Mouse (Mus musculus) limb, embryonic 15.5 days (tissue): ENCODE measurements around the gene Nhs. TPM values are rescaled to one million over a fixed set of nuclear protein-coding genes. Genes with fewer than 3 reads are reported as not detected.

ENCODE experiments used
- ATAC-seq: fragments of 200-750 bp; cut with Nextera tagmentation; 2 replicates; pipeline ENCODE4 v1.8.0; 2017; ENCODE audit warnings: low read depth, moderate TSS enrichment; ENCODE audit not compliant: insufficient number of reproducible peaks, low FRiP score, low TSS enrichment
- H3K27ac ChIP-seq: fragments of 300-500 bp; sonication (generic); 2 replicates; pipeline ENCODE4 v1.5.1; 2015; ENCODE audit warnings: moderate library complexity, mild to moderate bottlenecking, inconsistent platforms
- H3K27me3 ChIP-seq: fragments of 300-500 bp; sonication (generic); 2 replicates; pipeline ENCODE4 v1.6.1; 2015; ENCODE audit warnings: inconsistent platforms
- H3K36me3 ChIP-seq: fragments of 300-500 bp; sonication (generic); 2 replicates; pipeline ENCODE4 v1.6.1; 2015; ENCODE audit warnings: inconsistent platforms
- H3K4me1 ChIP-seq: fragments of 300-500 bp; sonication (generic); 2 replicates; pipeline ENCODE4 v1.6.1; 2015; ENCODE audit warnings: inconsistent platforms
- H3K4me2 ChIP-seq: fragments of 300-500 bp; sonication (generic); 2 replicates; pipeline ENCODE4 v1.6.1; 2015; ENCODE audit warnings: mild to moderate bottlenecking, inconsistent platforms
- H3K4me3 ChIP-seq: fragments of 300-500 bp; sonication (generic); 2 replicates; pipeline ENCODE4 v1.5.1; 2015; ENCODE audit warnings: mild to moderate bottlenecking, inconsistent platforms
- H3K9ac ChIP-seq: fragments of 300-500 bp; sonication (generic); 2 replicates; pipeline ENCODE4 v1.6.1; 2015; ENCODE audit warnings: inconsistent platforms
- H3K9me3 ChIP-seq: fragments of 300-500 bp; sonication (generic); 2 replicates; pipeline ENCODE4 v1.6.1; 2016; ENCODE audit warnings: inconsistent platforms
- WGBS: fragments of 180-500 bp; shearing (Covaris S2); methylation state at CpG from one replicate; pipeline ENCODE4 v1.1.7; 2015; 5-methylcytosine and 5-hydroxymethylcytosine counted together
- polyA plus RNA-seq: library from polyadenylated mRNA; unstranded; fragments of >200 nt; fragmentation: Nextera tagmentation; extraction: Ambion mirVana; gene quantifications from 2 replicates; pipeline ENCODE4 v1.2.1, GENCODE M21; 2015

The Nhs gene
- polyA plus RNA-seq, 1 experiment from 2014 or later, result 2.3 TPM

DNA sequence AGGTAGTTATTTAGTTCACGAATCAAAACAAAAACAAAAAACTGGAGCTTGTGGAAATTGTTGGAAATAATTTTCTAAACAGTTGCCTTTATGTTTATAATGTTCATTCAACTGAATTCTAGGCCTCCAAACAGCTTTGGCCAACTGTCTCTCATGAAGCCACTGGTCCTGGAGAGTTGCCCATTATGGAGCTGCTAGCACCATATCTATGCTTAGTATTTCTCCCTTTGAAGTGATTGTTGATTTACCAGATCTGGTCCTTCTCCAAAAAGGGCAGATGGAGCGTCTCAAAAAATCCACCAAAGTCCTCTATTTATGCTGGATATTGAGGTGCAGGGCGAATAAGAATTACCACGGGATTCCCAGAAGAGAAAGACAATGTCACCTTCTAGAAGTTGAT, 147.0 kb downstream of the Nhs start:
- Histone ChIP-seq H3K9ac (no peak overlapping the region), H3K27me3 (peaks cover 18% of the 10 kb centered on the region), H3K27ac (no peak overlapping the region), H3K4me1 (no peaks in the 10 kb centered on the region), H3K36me3 (no peaks in the 10 kb centered on the region), H3K9me3 (no peaks in the 10 kb centered on the region), H3K4me2 (no peak overlapping the region), H3K4me3 (no peak overlapping the region)
- ATAC-seq, result no peak
- WGBS, result 90% methylated on average over 4 of the region's 4 CpGs

DNA sequence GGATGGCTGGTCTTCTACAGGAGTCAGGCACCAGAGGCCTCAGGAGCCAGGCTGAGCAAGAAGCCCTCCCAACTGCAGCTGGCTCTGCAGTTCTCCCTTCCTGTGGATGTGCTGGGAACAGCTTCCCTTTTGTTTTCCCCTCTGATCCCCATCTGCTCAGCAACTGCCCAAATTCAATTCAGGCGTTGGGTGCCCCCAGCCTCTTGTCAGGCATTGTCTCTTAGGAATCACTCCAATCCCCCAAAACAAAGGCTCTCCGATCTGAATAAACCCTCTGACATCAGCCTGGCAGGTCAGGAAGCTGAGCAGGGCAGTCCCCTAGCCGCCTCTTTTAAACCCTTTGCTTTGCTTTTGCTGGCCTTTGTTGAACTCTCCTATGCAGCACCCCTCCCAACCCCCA, 149.7 kb downstream of the Nhs start:
- WGBS, result 49% methylated on average over 3 of the region's 3 CpGs
- Histone ChIP-seq H3K36me3 (no peaks in the 10 kb centered on the region), H3K27ac (no peak overlapping the region), H3K4me2 (no peak overlapping the region), H3K9ac (no peak overlapping the region), H3K9me3 (no peaks in the 10 kb centered on the region), H3K27me3 (peaks cover 29% of the 10 kb centered on the region), H3K4me1 (no peaks in the 10 kb centered on the region), H3K4me3 (no peak overlapping the region)
- no peak for ATAC-seq

- Histone ChIP-seq H3K4me3 (no peak overlapping the region), H3K4me1 (no peaks in the 10 kb centered on the region), H3K9ac (no peak overlapping the region), H3K27ac (no peak overlapping the region), H3K36me3 (no peaks in the 10 kb centered on the region), H3K9me3 (no peaks in the 10 kb centered on the region), H3K27me3 (peaks cover 25% of the 10 kb centered on the region; the same call in 1 of the 2 replicates), H3K4me2 (no peak overlapping the region)
- ATAC-seq, result no peak
- 61% methylated on average over 1 of the region's 1 CpGs for WGBS
Measured at GRCm38 (mm10) chrX:162003818-162004217, 155.7 kb downstream of the Nhs start.

GRCm38 (mm10) chrX:161998876-161999275, 160.7 kb downstream of the Nhs start:
- H3K9ac ChIP-seq, result no peak overlapping the region
- H3K36me3 ChIP-seq, result no peaks in the 10 kb centered on the region
- no peaks in the 10 kb centered on the region for H3K9me3 ChIP-seq
- no peak overlapping the region for H3K4me2 ChIP-seq
- 0 out of 2 replicates have a peak, but pooled peaks cover 8% of the 10 kb centered on the region for H3K27me3 ChIP-seq
- H3K27ac ChIP-seq, result no peak overlapping the region
- H3K4me1 ChIP-seq, result no peaks in the 10 kb centered on the region
- ATAC-seq, result no peak
- H3K4me3 ChIP-seq, result no peak overlapping the region
- 63% methylated on average over 3 of the region's 3 CpGs for WGBS

DNA sequence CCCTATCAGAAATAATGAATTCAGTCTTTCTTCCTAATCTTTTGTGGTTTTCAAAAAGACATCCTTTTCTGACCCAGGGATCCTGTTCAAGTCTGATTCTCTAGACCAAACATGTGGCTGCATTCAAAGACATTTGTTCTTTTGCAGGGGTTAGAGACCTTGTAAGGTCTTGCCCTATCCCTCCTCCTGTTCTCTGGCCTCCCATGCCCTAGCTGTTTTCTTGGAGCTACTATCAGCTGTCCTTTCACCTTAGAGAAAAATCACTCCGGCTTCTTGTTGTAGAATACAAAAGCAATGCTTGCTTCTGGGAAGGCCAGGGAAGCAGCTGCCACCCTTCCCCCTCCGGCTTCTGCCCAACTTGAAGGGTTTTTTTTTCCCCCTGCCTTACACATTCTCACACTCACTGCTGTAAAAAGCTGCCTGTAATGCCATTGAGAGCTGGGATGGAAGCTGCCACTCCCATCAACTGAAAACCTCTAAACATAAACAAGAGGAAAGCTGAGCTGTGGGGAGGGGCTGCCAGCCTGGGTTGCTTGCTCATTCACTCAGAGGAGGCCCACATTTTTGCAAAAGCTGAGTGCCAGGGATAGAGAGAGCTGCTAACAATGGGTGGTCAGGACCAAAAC, 162.2 kb downstream of the Nhs start:
- ATAC-seq, result no peak
- no peaks in the 10 kb centered on the region for H3K9me3 ChIP-seq
- 50% methylated on average over 2 of the region's 2 CpGs for WGBS
- no peak overlapping the region for H3K4me2 ChIP-seq
- no peak overlapping the region for H3K9ac ChIP-seq
- H3K27me3 ChIP-seq, result 0 out of 2 replicates have a peak, but pooled peaks cover 8% of the 10 kb centered on the region
- no peak overlapping the region for H3K4me3 ChIP-seq
- no peaks in the 10 kb centered on the region for H3K36me3 ChIP-seq
- no peaks in the 10 kb centered on the region for H3K4me1 ChIP-seq
- H3K27ac ChIP-seq, result no peak overlapping the region

GRCm38 (mm10) chrX:161990171-161990570, 169.4 kb downstream of the Nhs start:
- Histone ChIP-seq H3K4me2 (no peak overlapping the region), H3K9ac (no peak overlapping the region), H3K4me1 (no peaks in the 10 kb centered on the region), H3K36me3 (no peaks in the 10 kb centered on the region), H3K9me3 (no peaks in the 10 kb centered on the region), H3K27ac (no peak overlapping the region), H3K4me3 (no peak overlapping the region), H3K27me3 (0 out of 2 replicates have a peak, but pooled peaks cover 13% of the 10 kb centered on the region)
- 80% methylated on average over 1 of the region's 1 CpGs for WGBS
- no peak for ATAC-seq

DNA sequence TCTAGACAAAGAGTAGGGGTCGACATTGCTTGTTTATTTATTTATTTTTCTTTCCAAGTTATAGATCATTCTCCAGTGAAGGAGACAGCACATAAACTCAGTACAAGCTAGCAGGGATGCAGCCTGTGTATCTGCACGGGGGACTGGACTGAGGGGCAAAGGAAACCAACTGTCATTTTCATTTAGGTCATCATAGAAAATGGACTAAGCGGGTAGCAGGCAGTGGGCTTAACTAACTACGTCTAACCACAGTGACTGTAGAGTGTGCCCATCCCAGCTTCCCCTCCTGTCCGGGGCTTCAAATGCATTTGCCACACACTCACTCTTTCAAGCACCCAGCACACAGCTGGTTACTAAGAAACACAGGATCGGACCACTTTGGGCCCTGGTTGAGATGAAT, 174.6 kb downstream of the Nhs start:
- Histone ChIP-seq H3K36me3 (no peaks in the 10 kb centered on the region), H3K9me3 (no peaks in the 10 kb centered on the region), H3K9ac (no peak overlapping the region), H3K4me2 (no peak overlapping the region), H3K4me1 (no peaks in the 10 kb centered on the region), H3K27me3 (peaks cover 16% of the 10 kb centered on the region), H3K27ac (no peak overlapping the region), H3K4me3 (no peak overlapping the region)
- WGBS, result 72% methylated on average over 6 of the region's 6 CpGs
- no peak for ATAC-seq

DNA sequence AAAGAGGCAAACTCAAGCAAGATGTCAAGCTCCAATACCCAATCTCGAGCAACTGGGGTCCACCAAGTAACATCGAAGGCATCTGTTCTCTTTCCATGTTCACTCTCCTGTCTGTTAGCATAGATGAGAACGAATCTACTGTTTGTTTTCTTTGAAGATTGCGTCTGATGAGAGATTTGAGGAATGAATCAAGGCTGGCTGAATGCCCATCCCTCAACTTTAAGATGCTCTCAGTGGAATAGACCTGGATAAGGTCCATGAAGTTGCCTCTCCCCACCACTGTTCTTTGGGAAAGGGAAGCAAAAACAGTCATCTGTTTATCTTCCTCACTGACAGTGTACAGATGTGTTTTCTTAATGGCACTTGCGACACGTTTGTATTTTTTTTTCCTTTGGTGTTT, 178.1 kb downstream of the Nhs start:
- Histone ChIP-seq H3K9ac (no peak overlapping the region), H3K27ac (no peak overlapping the region), H3K4me1 (no peaks in the 10 kb centered on the region), H3K4me3 (no peak overlapping the region), H3K9me3 (no peaks in the 10 kb centered on the region), H3K4me2 (no peak overlapping the region), H3K36me3 (no peaks in the 10 kb centered on the region), H3K27me3 (peaks cover 27% of the 10 kb centered on the region)
- ATAC-seq, result no peak
- WGBS, result 64% methylated on average over 6 of the region's 6 CpGs

DNA sequence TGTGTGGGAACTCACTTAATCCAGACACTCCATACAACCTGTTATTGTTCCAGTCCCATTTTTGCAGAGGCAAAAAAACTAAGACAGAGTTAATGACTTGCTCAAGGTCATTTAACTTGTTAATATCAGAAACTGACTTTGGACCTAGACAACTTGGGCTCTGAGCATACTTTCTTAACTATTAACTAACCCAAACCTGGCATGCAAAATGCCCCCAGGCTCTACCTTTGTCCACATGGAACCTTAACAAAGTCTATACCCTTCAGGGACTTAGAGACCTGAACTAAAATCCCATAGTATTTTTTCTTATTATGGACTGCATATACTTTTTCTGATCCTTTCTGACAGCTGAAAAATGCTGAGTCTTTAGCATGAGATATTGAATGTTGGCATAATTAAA, 179.6 kb downstream of the Nhs start:
- H3K4me3 ChIP-seq, result no peak overlapping the region
- H3K27me3 ChIP-seq, result peaks cover 24% of the 10 kb centered on the region
- no peak overlapping the region for H3K9ac ChIP-seq
- no peaks in the 10 kb centered on the region for H3K9me3 ChIP-seq
- H3K36me3 ChIP-seq, result no peaks in the 10 kb centered on the region
- H3K27ac ChIP-seq, result no peak overlapping the region
- ATAC-seq, result no peak
- no peak overlapping the region for H3K4me2 ChIP-seq
- H3K4me1 ChIP-seq, result no peaks in the 10 kb centered on the region

- Histone ChIP-seq H3K9ac (no peak overlapping the region), H3K27ac (no peak overlapping the region), H3K4me2 (no peak overlapping the region), H3K36me3 (no peaks in the 10 kb centered on the region), H3K4me1 (0 out of 2 replicates have a peak, but pooled peaks cover 5% of the 10 kb centered on the region), H3K9me3 (no peaks in the 10 kb centered on the region), H3K27me3 (peaks cover 29% of the 10 kb centered on the region; the same call in 1 of the 2 replicates), H3K4me3 (no peak overlapping the region)
- ATAC-seq, result no peak
- WGBS, result 70% methylated on average over 4 of the region's 4 CpGs
Measured at GRCm38 (mm10) chrX:161977236-161977841, 182.2 kb downstream of the Nhs start.

DNA sequence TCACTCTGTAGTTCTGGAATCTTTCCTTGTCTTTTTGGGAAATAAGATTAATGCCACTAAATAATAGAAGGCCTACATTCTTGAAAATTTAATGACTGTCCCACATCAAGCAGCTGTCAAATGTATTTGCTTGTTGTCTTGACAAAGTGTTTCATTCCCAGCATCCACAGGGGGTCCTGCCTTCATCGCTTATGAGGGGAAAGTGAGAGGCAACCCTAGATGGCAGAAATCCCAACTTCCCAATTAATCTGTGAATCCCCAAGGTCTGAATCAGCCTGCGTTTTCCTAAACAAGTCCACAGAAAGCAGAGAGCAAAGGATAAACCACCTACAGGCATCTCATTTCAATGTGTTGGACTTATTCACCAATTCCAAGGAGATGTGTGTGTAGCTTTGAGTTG, 183.2 kb downstream of the Nhs start:
- Histone ChIP-seq H3K4me2 (no peak overlapping the region), H3K36me3 (no peaks in the 10 kb centered on the region), H3K4me1 (0 out of 2 replicates have a peak, but pooled peaks cover 5% of the 10 kb centered on the region), H3K27me3 (peaks cover 29% of the 10 kb centered on the region; the same call in 1 of the 2 replicates), H3K9ac (no peak overlapping the region), H3K4me3 (no peak overlapping the region), H3K27ac (no peak overlapping the region), H3K9me3 (no peaks in the 10 kb centered on the region)
- ATAC-seq, result no peak
- whole genome bisulfite sequencing, result 75% methylated on average over 2 of the region's 2 CpGs

- Histone ChIP-seq H3K4me1 (0 out of 2 replicates have a peak, but pooled peaks cover 5% of the 10 kb centered on the region), H3K4me2 (no peak overlapping the region), H3K36me3 (no peaks in the 10 kb centered on the region), H3K27me3 (peaks cover 22% of the 10 kb centered on the region; the same call in 1 of the 2 replicates), H3K27ac (no peak overlapping the region), H3K9me3 (no peaks in the 10 kb centered on the region), H3K9ac (no peak overlapping the region), H3K4me3 (no peak overlapping the region)
- no peak for ATAC-seq
- WGBS, result 37% methylated on average over 3 of the region's 3 CpGs
Measured at GRCm38 (mm10) chrX:161973572-161973971, 186.0 kb downstream of the Nhs start.
